Mouse (Mus musculus): Measurements from ENCODE around the gene Pbrm1. TPM values are rescaled to one million over a fixed set of nuclear protein-coding genes. Genes with fewer than 3 reads are reported as not detected.

Gene Pbrm1
- polyA plus RNA-seq, 1 experiment: 8.3 TPM

GRCm38 (mm10) chr14:31112187-31112586, 93.2 kb downstream of the Pbrm1 start:
- Histone ChIP-seq H3K36me3 (ENCODE audit: control insufficient read depth, insufficient read depth, low read length) (peaks cover 5% of the 10 kb centered on the region), H3K27me3 (ENCODE audit: control insufficient read depth, insufficient read depth, low read length) (no peaks in the 10 kb centered on the region), H3K4me1 (ENCODE audit: control insufficient read depth, insufficient read depth, low read length) (no peaks in the 10 kb centered on the region), H3K27ac (ENCODE audit: control insufficient read depth, insufficient read depth, low read depth, low read length) (no peak overlapping the region), H3K4me3 (ENCODE audit: control insufficient read depth, low read depth, low read length) (no peak overlapping the region; the same call in 1 of the 2 replicates)
- TF ChIP-seq CTCF (IDR thresholded peaks at IDR 0.05; ENCODE audit: control insufficient read depth, insufficient read depth, insufficient replicate concordance, low read depth, low read length) (no peak), POLR2A (IDR thresholded peaks at IDR 0.05; ENCODE audit: control insufficient read depth, low read depth, low read length) (no peak)

- Histone ChIP-seq H3K36me3 (ENCODE audit: control insufficient read depth, insufficient read depth, low read length) (peaks cover 6% of the 10 kb centered on the region), H3K4me3 (ENCODE audit: control insufficient read depth, low read depth, low read length) (no peak overlapping the region), H3K27ac (ENCODE audit: control insufficient read depth, insufficient read depth, low read depth, low read length) (no peak overlapping the region), H3K27me3 (ENCODE audit: control insufficient read depth, insufficient read depth, low read length) (no peaks in the 10 kb centered on the region), H3K4me1 (ENCODE audit: control insufficient read depth, insufficient read depth, low read length) (no peaks in the 10 kb centered on the region)
- TF ChIP-seq CTCF (IDR thresholded peaks at IDR 0.05; ENCODE audit: control insufficient read depth, insufficient read depth, insufficient replicate concordance, low read depth, low read length) (no peak), POLR2A (IDR thresholded peaks at IDR 0.05; ENCODE audit: control insufficient read depth, low read depth, low read length) (no peak)
Observed at GRCm38 (mm10) chr14:31114011-31114410, 95.1 kb downstream of the Pbrm1 start.

- Histone ChIP-seq H3K4me1 (ENCODE audit: control insufficient read depth, insufficient read depth, low read length) (no peaks in the 10 kb centered on the region), H3K4me3 (ENCODE audit: control insufficient read depth, low read depth, low read length) (no peak overlapping the region), H3K36me3 (ENCODE audit: control insufficient read depth, insufficient read depth, low read length) (peaks cover 6% of the 10 kb centered on the region), H3K27ac (ENCODE audit: control insufficient read depth, insufficient read depth, low read depth, low read length) (no peak overlapping the region), H3K27me3 (ENCODE audit: control insufficient read depth, insufficient read depth, low read length) (no peaks in the 10 kb centered on the region)
- TF ChIP-seq POLR2A (IDR thresholded peaks at IDR 0.05; ENCODE audit: control insufficient read depth, low read depth, low read length): no peak
- TF ChIP-seq CTCF (IDR thresholded peaks at IDR 0.05; ENCODE audit: control insufficient read depth, insufficient read depth, insufficient replicate concordance, low read depth, low read length): no peak
Observed at GRCm38 (mm10) chr14:31115522-31115921, 96.6 kb downstream of the Pbrm1 start.

- Histone ChIP-seq H3K27ac (ENCODE audit: control insufficient read depth, insufficient read depth, low read depth, low read length) (peak overlapping the region; percentile 28; the same call in 1 of the 2 replicates), H3K27me3 (ENCODE audit: control insufficient read depth, insufficient read depth, low read length) (no peaks in the 10 kb centered on the region), H3K4me1 (ENCODE audit: control insufficient read depth, insufficient read depth, low read length) (peaks cover 20% of the 10 kb centered on the region), H3K4me3 (ENCODE audit: control insufficient read depth, low read depth, low read length) (no peak overlapping the region), H3K36me3 (ENCODE audit: control insufficient read depth, insufficient read depth, low read length) (no peaks in the 10 kb centered on the region; the same call in none of the 2 replicates)
- TF ChIP-seq POLR2A (IDR thresholded peaks at IDR 0.05; ENCODE audit: control insufficient read depth, low read depth, low read length) (no peak), CTCF (IDR thresholded peaks at IDR 0.05; ENCODE audit: control insufficient read depth, insufficient read depth, insufficient replicate concordance, low read depth, low read length) (no peak)
Observed at GRCm38 (mm10) chr14:31125106-31126075, 106.5 kb downstream of the Pbrm1 start.

- Histone ChIP-seq H3K27me3 (ENCODE audit: control insufficient read depth, insufficient read depth, low read length) (no peaks in the 10 kb centered on the region), H3K27ac (ENCODE audit: control insufficient read depth, insufficient read depth, low read depth, low read length) (no peak overlapping the region), H3K4me3 (ENCODE audit: control insufficient read depth, low read depth, low read length) (no peak overlapping the region), H3K4me1 (ENCODE audit: control insufficient read depth, insufficient read depth, low read length) (peaks cover 31% of the 10 kb centered on the region), H3K36me3 (ENCODE audit: control insufficient read depth, insufficient read depth, low read length) (no peaks in the 10 kb centered on the region; the same call in 1 of the 2 replicates)
- TF ChIP-seq CTCF (IDR thresholded peaks at IDR 0.05; ENCODE audit: control insufficient read depth, insufficient read depth, insufficient replicate concordance, low read depth, low read length) (no peak), POLR2A (IDR thresholded peaks at IDR 0.05; ENCODE audit: control insufficient read depth, low read depth, low read length) (no peak)
Observed at GRCm38 (mm10) chr14:31126826-31127225, 107.9 kb downstream of the Pbrm1 start.

GRCm38 (mm10) chr14:31128101-31128825, 109.3 kb downstream of the Pbrm1 start:
- TF ChIP-seq CTCF (IDR thresholded peaks at IDR 0.05; ENCODE audit: control insufficient read depth, insufficient read depth, insufficient replicate concordance, low read depth, low read length) (no peak), POLR2A (IDR thresholded peaks at IDR 0.05; ENCODE audit: control insufficient read depth, low read depth, low read length) (no peak)
- Histone ChIP-seq H3K27me3 (ENCODE audit: control insufficient read depth, insufficient read depth, low read length) (no peaks in the 10 kb centered on the region), H3K4me3 (ENCODE audit: control insufficient read depth, low read depth, low read length) (peak overlapping the region; percentile 93), H3K27ac (ENCODE audit: control insufficient read depth, insufficient read depth, low read depth, low read length) (peak overlapping the region; percentile 80), H3K36me3 (ENCODE audit: control insufficient read depth, insufficient read depth, low read length) (no peaks in the 10 kb centered on the region), H3K4me1 (ENCODE audit: control insufficient read depth, insufficient read depth, low read length) (peaks cover 35% of the 10 kb centered on the region)

GRCm38 (mm10) chr14:31128826-31129219, 109.9 kb downstream of the Pbrm1 start, which contains the start of gene Smim4:
TSS of gene Smim4 (minus strand) at chr14:31128956.
- peak within 1 kb of the TSS; percentile 93 for H3K4me3 ChIP-seq (ENCODE audit: control insufficient read depth, low read depth, low read length)
- H3K27me3 ChIP-seq (ENCODE audit: control insufficient read depth, insufficient read depth, low read length): no peaks in the 10 kb centered on the region
- peaks cover 35% of the 10 kb centered on the region for H3K4me1 ChIP-seq (ENCODE audit: control insufficient read depth, insufficient read depth, low read length)
- no peaks in the 10 kb centered on the region for H3K36me3 ChIP-seq (ENCODE audit: control insufficient read depth, insufficient read depth, low read length)
- H3K27ac ChIP-seq (ENCODE audit: control insufficient read depth, insufficient read depth, low read depth, low read length): peak within 1 kb of the TSS; percentile 80
- peak; percentile 85 for TF ChIP-seq POLR2A (IDR thresholded peaks at IDR 0.05; ENCODE audit: control insufficient read depth, low read depth, low read length)
- TF ChIP-seq CTCF (IDR thresholded peaks at IDR 0.05; ENCODE audit: control insufficient read depth, insufficient read depth, insufficient replicate concordance, low read depth, low read length): peak; percentile 26; the same call in 1 of the 2 replicates
